Mouse (Mus musculus) kidney, adult 2 months (tissue): ENCODE results near the gene Orai3.

Source experiments
- CTCF ChIP-seq: fragments of 200-500 bp; conservative IDR thresholded peaks from 2 replicates; pipeline ENCODE4 v1.5.1; 2011; ENCODE audit warnings: low read depth, mild to moderate bottlenecking, control low read depth, low read length, moderate library complexity, mixed read lengths; ENCODE audit not compliant: insufficient read depth, insufficient read length
- POLR2A ChIP-seq: fragments of 200-500 bp; IDR thresholded peaks from one replicate; pipeline ENCODE4 v1.6.1; 2011; ENCODE audit warnings: low read depth, low read length, control low read depth

GRCm38 (mm10) chr7:127824176-127824871 is 54.7 kb downstream of the Orai3 start, which contains the start of the genes Stx4a and Stx1b:
- TF ChIP-seq CTCF (no peak), POLR2A (no peak)
